Mouse (Mus musculus) embryonic fibroblast, embryonic 13.5 days (primary cell): ENCODE measurements at regions not wholly inside any gene's neighbourhood (a gene's known extent, or its start where the extent isn't known, plus 50 kb on each side); places are given as distances from the start of the nearest gene placed in this dataset.

Experiments
- H3K27ac ChIP-seq: 2 replicates; pipeline ENCODE4 v1.5.1; 2012; ENCODE audit warnings: low read length, control low read depth, inconsistent platforms; ENCODE audit not compliant: insufficient read depth
- H3K4me1 ChIP-seq: 2 replicates; pipeline ENCODE4 v1.6.1; 2011; ENCODE audit warnings: low read length; ENCODE audit not compliant: control insufficient read depth, insufficient read depth
- H3K4me3 ChIP-seq: 2 replicates; pipeline ENCODE4 v1.5.1; 2011; ENCODE audit warnings: mild to moderate bottlenecking, control low read depth, low read length; ENCODE audit not compliant: insufficient read depth
- CTCF ChIP-seq: IDR thresholded peaks from 2 replicates; pipeline ENCODE4 v1.5.1; 2011; ENCODE audit warnings: mild to moderate bottlenecking, control low read depth, low read length, moderate library complexity, borderline replicate concordance; ENCODE audit not compliant: insufficient read depth
- POLR2A ChIP-seq: IDR thresholded peaks from 2 replicates; pipeline ENCODE4 v1.6.1; 2011; ENCODE audit warnings: low read depth, mild to moderate bottlenecking, control low read depth, low read length, moderate library complexity

DNA sequence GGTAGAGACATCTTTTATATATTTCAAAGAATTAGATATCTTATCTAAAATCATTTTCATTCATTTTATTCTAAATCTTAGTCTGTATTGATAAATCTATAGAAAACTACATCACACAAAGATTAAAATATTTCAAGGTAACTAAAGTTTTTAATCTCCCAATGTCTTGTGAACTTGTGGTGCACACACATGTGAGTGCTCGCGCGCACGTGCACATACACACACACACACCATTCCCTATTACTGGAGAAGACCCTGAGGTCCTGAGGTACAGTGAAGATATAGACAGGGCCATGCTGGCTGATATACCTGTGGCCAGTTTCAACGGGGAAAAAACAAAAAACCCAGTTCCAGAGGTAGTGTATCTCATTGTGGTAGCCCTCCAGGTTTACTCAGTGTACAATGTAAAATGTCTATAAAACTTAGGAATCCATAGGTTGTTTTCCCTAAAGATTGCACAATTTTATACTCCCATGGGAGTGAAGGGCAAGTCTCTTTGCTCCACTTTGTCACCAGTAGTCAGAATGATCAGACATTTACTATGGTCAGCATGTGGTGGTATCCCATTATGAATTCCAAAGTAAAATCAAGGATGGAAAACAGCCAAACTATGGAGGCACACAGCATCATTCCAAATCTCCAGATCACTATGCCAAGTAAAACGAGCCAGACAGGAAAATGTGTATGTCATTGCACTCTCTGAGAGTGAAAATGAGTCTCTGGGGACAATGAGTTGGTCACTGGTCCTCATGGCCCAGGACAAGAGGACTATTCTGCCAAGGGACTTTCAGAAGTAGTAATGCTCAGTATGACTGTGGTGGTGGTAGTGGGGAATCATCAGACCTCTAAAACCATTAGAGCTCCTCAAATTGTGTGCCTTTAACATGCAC lies 53.0 kb upstream of the Cd93 start:
- TF ChIP-seq POLR2A (no peak), CTCF (no peak)
- H3K4me3 ChIP-seq, result no peak overlapping the region
- peaks cover 8% of the 10 kb centered on the region; the same call in 1 of the 2 replicates for H3K4me1 ChIP-seq
- no peak overlapping the region for H3K27ac ChIP-seq

DNA sequence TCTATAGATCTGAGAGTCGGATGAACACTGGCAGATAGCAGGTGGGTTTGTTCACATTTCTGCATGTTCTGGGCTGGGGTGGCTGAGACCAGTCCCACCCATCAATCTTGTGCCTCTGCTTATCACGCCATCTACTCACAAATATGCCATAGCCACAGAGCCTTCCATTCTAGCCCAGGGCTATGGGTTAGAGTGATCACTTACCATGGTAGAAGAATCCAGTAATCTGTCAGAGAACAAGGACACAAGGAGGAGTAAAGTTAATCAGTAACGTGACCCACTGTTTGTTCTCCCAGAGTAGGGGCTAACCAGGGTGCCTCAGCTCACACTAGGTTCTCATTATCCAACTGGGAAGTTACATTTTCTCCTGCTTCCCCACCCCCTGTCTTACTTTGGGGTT lies 52.1 kb upstream of the Cd93 start:
- Histone ChIP-seq H3K27ac (no peak overlapping the region), H3K4me1 (peaks cover 8% of the 10 kb centered on the region; the same call in 1 of the 2 replicates), H3K4me3 (no peak overlapping the region)
- TF ChIP-seq POLR2A (no peak), CTCF (no peak)

DNA sequence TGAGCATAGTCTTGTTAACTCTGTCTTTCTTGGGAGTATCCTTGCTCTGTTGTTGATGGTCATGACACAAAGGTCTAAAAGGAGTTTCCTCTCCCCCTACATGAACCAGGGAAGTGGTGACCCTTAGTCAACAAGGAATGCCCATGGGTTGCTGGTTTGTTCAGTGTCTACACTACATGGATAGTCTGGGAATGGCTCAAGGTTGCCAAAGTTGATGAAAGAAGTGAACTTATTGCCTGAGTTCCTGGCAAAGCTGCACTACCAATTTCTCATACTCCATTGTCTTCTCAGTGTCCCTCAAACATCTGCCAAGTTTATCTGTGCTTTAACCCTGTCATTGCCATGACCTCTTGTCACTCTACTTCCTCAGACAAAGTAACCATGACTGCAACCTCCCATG lies 49.9 kb upstream of the Cd93 start:
- no peak overlapping the region for H3K4me3 ChIP-seq
- TF ChIP-seq CTCF, result no peak
- TF ChIP-seq POLR2A, result no peak
- no peak overlapping the region for H3K27ac ChIP-seq
- peaks cover 8% of the 10 kb centered on the region; the same call in 1 of the 2 replicates for H3K4me1 ChIP-seq
